Comparison of ENCODE assay signal across 18 mouse cellular contexts in the genomic region with DNA sequence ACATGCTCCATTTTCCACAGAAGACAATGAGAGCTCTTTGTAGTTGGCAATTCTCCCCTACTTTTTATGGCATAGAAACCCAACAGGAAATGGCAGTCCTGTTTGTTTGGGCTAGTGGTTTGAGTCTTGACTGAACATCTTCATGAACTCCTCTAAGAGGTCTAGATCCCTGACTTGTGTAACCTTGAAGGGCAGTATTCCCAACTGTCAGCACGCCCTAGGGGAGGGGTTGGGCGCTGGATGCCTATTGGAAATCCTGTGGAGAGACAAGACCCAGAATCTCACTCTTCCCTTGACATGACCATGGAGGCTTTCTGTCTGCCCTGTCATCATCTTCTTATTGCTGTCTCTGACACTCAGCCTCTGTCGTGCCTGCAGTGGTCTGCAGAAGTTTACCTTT. TPM values are rescaled to one million over a fixed set of nuclear protein-coding genes. Genes with fewer than 3 reads are reported as not detected.
DNase-seq lines count a peak whose midpoint lies in the region; ATAC-seq and TF ChIP-seq lines count a peak whose summit lies in the region.
"Had no signal": no experiment of that assay in that cellular context is flagged by ENCODE, and none has a peak within 500 bp of the region (broad histone marks: within the 10 kb centered on the region; RNA-seq: fewer than 3 reads in every experiment).

No protein-coding gene starts in this region.

- no peaks in the 10 kb centered on the region for H3K27me3 ChIP-seq in heart, embryonic 13.5 days (replicated peaks)
- H3K27me3 ChIP-seq in heart, embryonic 11.5 days (ENCODE audit: control insufficient read depth, insufficient read depth, low read length): no peaks in the 10 kb centered on the region
- H3K27me3 ChIP-seq in kidney, adult 2 months (replicated peaks; ENCODE audit: control insufficient read depth, insufficient read depth, low read length): no peaks in the 10 kb centered on the region
- no peaks in the 10 kb centered on the region for H3K27me3 ChIP-seq in thymus, adult 2 months (ENCODE audit: control insufficient read depth, insufficient read depth, low read length)
- H3K27me3 ChIP-seq: embryonic facial prominence, embryonic 12.5 days; forebrain, embryonic 15.5 days; hindbrain, embryonic 13.5 days; intestine, embryonic 15.5 days had no signal

- H3K4me2 ChIP-seq in heart, embryonic 13.5 days: no peak overlapping the region
- H3K4me2 ChIP-seq in heart, embryonic 11.5 days: no peak overlapping the region
- H3K4me2 ChIP-seq: embryonic facial prominence, embryonic 12.5 days; forebrain, embryonic 15.5 days; hindbrain, embryonic 13.5 days; intestine, embryonic 15.5 days had no signal

- no peaks in the 10 kb centered on the region for H3K36me3 ChIP-seq in heart, embryonic 13.5 days
- H3K36me3 ChIP-seq in heart, embryonic 11.5 days (ENCODE audit: control insufficient read depth, insufficient read depth, low read length): no peaks in the 10 kb centered on the region
- H3K36me3 ChIP-seq in kidney, adult 2 months (ENCODE audit: control insufficient read depth, insufficient read depth, low read length): no peaks in the 10 kb centered on the region
- no peaks in the 10 kb centered on the region for H3K36me3 ChIP-seq in thymus, adult 2 months (ENCODE audit: control insufficient read depth, insufficient read depth, low read length)
- H3K36me3 ChIP-seq: embryonic facial prominence, embryonic 12.5 days; intestine, embryonic 15.5 days had no signal

- intact Hi-C loops in gastrocnemius, adult 2 months (cut with DNase I): no loop called here

- H3K27ac ChIP-seq in gastrocnemius, adult 2 months: peak overlapping the region; percentile 62
- H3K27ac ChIP-seq in heart, embryonic 13.5 days (replicated peaks): peak overlapping the region; percentile 58
- no peak overlapping the region for H3K27ac ChIP-seq in heart, embryonic 11.5 days (ENCODE audit: low read depth, low read length)
- H3K27ac ChIP-seq in kidney, adult 2 months (ENCODE audit: insufficient read depth, low read depth, low read length): 0 out of 2 replicates have a peak overlapping the region, but pooled peaks have one; percentile 25
- no peak overlapping the region for H3K27ac ChIP-seq in thymus, adult 2 months (ENCODE audit: control insufficient read depth, insufficient read depth, low read length)
- H3K27ac ChIP-seq: embryonic facial prominence, embryonic 12.5 days; forebrain, embryonic 15.5 days; hindbrain, embryonic 13.5 days; hindbrain, postnatal 0 days; intestine, embryonic 15.5 days had no signal

- no peak for ATAC-seq in heart, embryonic 13.5 days (ENCODE audit: extremely low read depth, insufficient number of reproducible peaks, low FRiP score, low TSS enrichment)
- no peak for ATAC-seq in heart, embryonic 11.5 days (replicated peaks; ENCODE audit: insufficient number of reproducible peaks, low FRiP score, low TSS enrichment)
- ATAC-seq: activated CD4-positive, CD25-positive, alpha-beta regulatory T cell, adult 4 months; forebrain, embryonic 15.5 days; hindbrain, postnatal 0 days; intestine, embryonic 15.5 days had no signal

- no peak overlapping the region for H3K9ac ChIP-seq in heart, embryonic 13.5 days
- no peak overlapping the region for H3K9ac ChIP-seq in heart, embryonic 11.5 days (ENCODE audit: low read depth, low read length)
- H3K9ac ChIP-seq: embryonic facial prominence, embryonic 12.5 days; forebrain, embryonic 15.5 days; hindbrain, embryonic 13.5 days; intestine, embryonic 15.5 days had no signal

- H3K4me1 ChIP-seq in heart, embryonic 13.5 days: peaks cover 57% of the 10 kb centered on the region
- H3K4me1 ChIP-seq in heart, embryonic 11.5 days (ENCODE audit: control insufficient read depth, insufficient read depth, low read length): peaks cover 22% of the 10 kb centered on the region
- peaks cover 6% of the 10 kb centered on the region; the same call in 1 of the 2 replicates for H3K4me1 ChIP-seq in kidney, adult 2 months (ENCODE audit: control insufficient read depth, insufficient read depth, low read length)
- no peaks in the 10 kb centered on the region for H3K4me1 ChIP-seq in thymus, adult 2 months (replicated peaks; ENCODE audit: control insufficient read depth, insufficient read depth, low read length)
- H3K4me1 ChIP-seq: embryonic facial prominence, embryonic 12.5 days; forebrain, embryonic 15.5 days; hindbrain, embryonic 13.5 days had no signal

- no peak for TF ChIP-seq POLR2A in kidney, adult 2 months (IDR thresholded peaks at IDR 0.05; ENCODE audit: low read depth, low read length)
- no peak for TF ChIP-seq POLR2A in thymus, adult 2 months (IDR thresholded peaks at IDR 0.05; ENCODE audit: control insufficient read depth, extremely low read depth, insufficient read depth, low read length, poor library complexity)

- DNase-seq in gastrocnemius, adult 2 months: no peak
- no peak for DNase-seq in gastrocnemius, postnatal 4 days (ENCODE audit: low spot score in 2 of 2)
- no peak for DNase-seq in kidney, adult 2 months
- DNase-seq in kidney, postnatal 14 days: no peak
- peak; percentile 23 for DNase-seq in ZHBTc4 (ENCODE audit: low read depth, low spot score)
- no peak for DNase-seq in thymus, adult 2 months
- DNase-seq: adrenal gland, postnatal 14 days; gastrocnemius, postnatal 10 days; kidney, adult 9 months had no signal

- WGBS in heart, embryonic 13.5 days: 50% methylated on average over 3 of the region's 3 CpGs
- WGBS in heart, embryonic 11.5 days (ENCODE audit: insufficient replicate concordance): 57% methylated on average over 3 of the region's 3 CpGs
- WGBS in kidney, adult 2 months: 74% methylated on average over 3 of the region's 3 CpGs
- WGBS in thymus, adult 2 months: 94% methylated on average over 3 of the region's 3 CpGs

- no peak for TF ChIP-seq CTCF in gastrocnemius, adult 2 months (IDR thresholded peaks at IDR 0.05)
- no peak for TF ChIP-seq CTCF in kidney, adult 2 months (conservative IDR thresholded peaks at IDR 0.05; ENCODE audit: insufficient read depth, insufficient read length, low read depth, low read length)
- no peak for TF ChIP-seq CTCF in thymus, adult 2 months (IDR thresholded peaks at IDR 0.05; ENCODE audit: borderline replicate concordance, control insufficient read depth, extremely low read depth, insufficient read depth, low read length, poor library complexity)

- no peak overlapping the region for H3K4me3 ChIP-seq in gastrocnemius, adult 2 months
- no peak overlapping the region for H3K4me3 ChIP-seq in heart, embryonic 13.5 days
- H3K4me3 ChIP-seq in heart, embryonic 11.5 days (ENCODE audit: low read depth, low read length): no peak overlapping the region
- no peak overlapping the region for H3K4me3 ChIP-seq in kidney, adult 2 months (ENCODE audit: insufficient read depth, low read depth, low read length)
- H3K4me3 ChIP-seq in thymus, adult 2 months (ENCODE audit: control insufficient read depth, insufficient read depth, low read length): no peak overlapping the region
- H3K4me3 ChIP-seq: embryonic facial prominence, embryonic 12.5 days; forebrain, embryonic 15.5 days; hindbrain, embryonic 13.5 days; intestine, embryonic 15.5 days had no signal

- H3K9me3 ChIP-seq in heart, embryonic 13.5 days: no peaks in the 10 kb centered on the region
- H3K9me3 ChIP-seq in heart, embryonic 11.5 days (replicated peaks; ENCODE audit: control insufficient read depth, low read length): no peaks in the 10 kb centered on the region
- H3K9me3 ChIP-seq: embryonic facial prominence, embryonic 12.5 days; forebrain, embryonic 15.5 days; hindbrain, embryonic 13.5 days; intestine, embryonic 15.5 days had no signal

RNA-seq across cellular contexts. Expression of a gene that starts 49.5 kb away (rescaled TPM):
- total RNA-seq in gastrocnemius, adult 2 months (2021): 1 to 10 TPM; 4.6 to 6.6 TPM
- 10 to 100 TPM; 42.7 to 48.8 TPM for total RNA-seq in gastrocnemius, postnatal 4 days (2021)
- polyA plus RNA-seq in heart, embryonic 13.5 days (2015; fragmentation: Nextera tagmentation; extraction: Ambion mirVana): 9.4 and 9.5 TPM in 2 replicates
- polyA plus RNA-seq in heart, embryonic 11.5 days (2014; fragmentation: Nextera tagmentation; extraction: Ambion mirVana): 2.5 and 3.0 TPM in 2 replicates
- polyA plus RNA-seq in kidney, adult 2 months (2012; rRNA removed): 8.6 and 12.6 TPM in 2 replicates
- 10.6 and 14.1 TPM in 2 replicates for polyA plus RNA-seq in thymus, adult 2 months (2012; rRNA removed)
- total RNA-seq: hematopoietic stem cell, adult 5-6 weeks had no signal

RNA-seq across cellular contexts. Expression of a gene that starts 58.8 kb away (rescaled TPM):
- total RNA-seq in gastrocnemius, adult 2 months (2021): 1 to 10 TPM; 2.5 to 3.6 TPM
- total RNA-seq in gastrocnemius, postnatal 4 days (2021): 1 to 10 TPM; 6.6 to 6.8 TPM
- 15.2 and 16.4 TPM in 2 replicates for polyA plus RNA-seq in heart, embryonic 13.5 days (2015; fragmentation: Nextera tagmentation; extraction: Ambion mirVana)
- 23.4 and 24.6 TPM in 2 replicates for polyA plus RNA-seq in heart, embryonic 11.5 days (2014; fragmentation: Nextera tagmentation; extraction: Ambion mirVana)
- polyA plus RNA-seq in kidney, adult 2 months (2012; rRNA removed): 18.6 and 33.7 TPM in 2 replicates
- polyA plus RNA-seq in thymus, adult 2 months (2012; rRNA removed): 37.6 and 48.9 TPM in 2 replicates

Comparison
In these comparisons a context has a peak if more than half of its experiments do, and no peak if none do; other contexts are left out.
1. H3K27ac ChIP-seq: peak in gastrocnemius, adult 2 months (single experiment), heart, embryonic 13.5 days (single experiment) and kidney, adult 2 months (single experiment); none in heart, embryonic 11.5 days (single experiment) and thymus, adult 2 months (single experiment).